Mouse (Mus musculus) liver, postnatal 0 days (tissue): ENCODE results near the gene Pacsin3.

Experiments
- CTCF ChIP-seq: sonication (generic); IDR thresholded peaks from 2 replicates; pipeline ENCODE4 v1.5.1; 2016; ENCODE audit warnings: antibody characterized with exemption, low read depth
- EP300 ChIP-seq: IDR thresholded peaks from 2 replicates; pipeline ENCODE4 v1.6.1; 2016; ENCODE audit warnings: antibody characterized with exemption, low read depth, mild to moderate bottlenecking

GRCm38 (mm10) chr2:91306589-91306988 lies 50.8 kb downstream of the Pacsin3 start:
- TF ChIP-seq CTCF (no peak), EP300 (no peak)
